Comparison of ENCODE assay signal across 7 mouse cellular contexts in genomic region chr14:61330996-61331561, GRCm38 (mm10). TPM values are rescaled to one million over a fixed set of nuclear protein-coding genes. Genes with fewer than 3 reads are reported as not detected.
DNase-seq lines count a peak whose midpoint lies in the region; ATAC-seq and TF ChIP-seq lines count a peak whose summit lies in the region.

No protein-coding gene starts in this region.

- 32% methylated on average over 13 of the region's 13 CpGs for WGBS in embryonic facial prominence, embryonic 10.5 days
- WGBS in limb, embryonic 10.5 days: 28% methylated on average over 13 of the region's 13 CpGs
- WGBS in midbrain, embryonic 14.5 days: 17% methylated on average over 13 of the region's 13 CpGs
- 13% methylated on average over 13 of the region's 13 CpGs for WGBS in spleen, adult 2 months

- TF ChIP-seq CTCF in spleen, adult 2 months (IDR thresholded peaks at IDR 0.05; ENCODE audit: extremely low read depth, insufficient read depth, insufficient read length, insufficient replicate concordance): peak; percentile 64; the same call in 1 of the 2 replicates

- H3K9me3 ChIP-seq in embryonic facial prominence, embryonic 10.5 days: no peaks in the 10 kb centered on the region
- H3K9me3 ChIP-seq in limb, embryonic 10.5 days (replicated peaks): no peaks in the 10 kb centered on the region
- H3K9me3 ChIP-seq in midbrain, embryonic 14.5 days (ENCODE audit: control insufficient read depth, low read length): no peaks in the 10 kb centered on the region

- H3K4me3 ChIP-seq in embryonic facial prominence, embryonic 10.5 days: 0 out of 2 replicates have a peak overlapping the region, but pooled peaks have one; percentile 12
- no peak overlapping the region for H3K4me3 ChIP-seq in limb, embryonic 10.5 days
- H3K4me3 ChIP-seq in midbrain, embryonic 14.5 days (replicated peaks; ENCODE audit: low read depth, low read length): no peak overlapping the region
- no peak overlapping the region for H3K4me3 ChIP-seq in spleen, adult 2 months (ENCODE audit: extremely low read depth, insufficient read depth, insufficient read length)

- peak; percentile 79 for ATAC-seq in midbrain, embryonic 14.5 days (ENCODE audit: low FRiP score, low TSS enrichment)

- H3K27ac ChIP-seq in embryonic facial prominence, embryonic 10.5 days (replicated peaks): no peak overlapping the region
- peak overlapping the region; percentile 31; the same call in 1 of the 2 replicates for H3K27ac ChIP-seq in limb, embryonic 10.5 days
- H3K27ac ChIP-seq in midbrain, embryonic 14.5 days (replicated peaks; ENCODE audit: low read depth, low read length): peak overlapping the region; percentile 65
- H3K27ac ChIP-seq in spleen, adult 2 months (ENCODE audit: insufficient read depth, low read length): no peak overlapping the region

- no peaks in the 10 kb centered on the region for H3K27me3 ChIP-seq in embryonic facial prominence, embryonic 10.5 days (replicated peaks; ENCODE audit: low read depth, poor library complexity, severe bottlenecking)
- H3K27me3 ChIP-seq in limb, embryonic 10.5 days (ENCODE audit: low read depth, poor library complexity, severe bottlenecking): no peaks in the 10 kb centered on the region
- H3K27me3 ChIP-seq in midbrain, embryonic 14.5 days (ENCODE audit: control insufficient read depth, insufficient read depth, low read length): no peaks in the 10 kb centered on the region
- H3K27me3 ChIP-seq in spleen, adult 2 months (ENCODE audit: control insufficient read depth, insufficient read depth, low read length): no peaks in the 10 kb centered on the region

- H3K4me2 ChIP-seq in midbrain, embryonic 14.5 days (ENCODE audit: low read length): 0 out of 2 replicates have a peak overlapping the region, but pooled peaks have one; percentile 3

- TF ChIP-seq POLR2A in spleen, adult 2 months (IDR thresholded peaks at IDR 0.05; ENCODE audit: low read depth, low read length): no peak

- H3K9ac ChIP-seq in midbrain, embryonic 14.5 days (replicated peaks; ENCODE audit: low read length): no peak overlapping the region

- peak; percentile 85 for DNase-seq in adrenal gland, postnatal 10 days
- peak; percentile 81 for DNase-seq in embryonic facial prominence, embryonic 10.5 days (ENCODE audit: low spot score)
- peak; percentile 82 to 95 for DNase-seq in heart, adult 18-20 months
- peak; percentile 74 for DNase-seq in kidney, adult 18-20 months
- peak; percentile 87 for DNase-seq in limb, embryonic 10.5 days (ENCODE audit: low spot score)
- peak; percentile 94 for DNase-seq in midbrain, embryonic 14.5 days
- DNase-seq in spleen, adult 2 months (ENCODE audit: low read depth in 1 of 2, low spot score in 2 of 2): peak; percentile 39 to 71

- H3K4me1 ChIP-seq in embryonic facial prominence, embryonic 10.5 days: peaks cover 19% of the 10 kb centered on the region
- H3K4me1 ChIP-seq in limb, embryonic 10.5 days: peaks cover 16% of the 10 kb centered on the region
- H3K4me1 ChIP-seq in midbrain, embryonic 14.5 days (ENCODE audit: control insufficient read depth, insufficient read depth, low read length): 0 out of 2 replicates have a peak, but pooled peaks cover 8% of the 10 kb centered on the region
- peaks cover 3% of the 10 kb centered on the region; the same call in 1 of the 2 replicates for H3K4me1 ChIP-seq in spleen, adult 2 months (ENCODE audit: control insufficient read depth, insufficient read depth, insufficient read length)

- H3K36me3 ChIP-seq in embryonic facial prominence, embryonic 10.5 days (replicated peaks): peaks cover 3% of the 10 kb centered on the region; the same call in 1 of the 2 replicates
- no peaks in the 10 kb centered on the region for H3K36me3 ChIP-seq in limb, embryonic 10.5 days
- H3K36me3 ChIP-seq in midbrain, embryonic 14.5 days (ENCODE audit: control insufficient read depth, insufficient read depth, low read length): no peaks in the 10 kb centered on the region
- H3K36me3 ChIP-seq in spleen, adult 2 months (ENCODE audit: control insufficient read depth, insufficient read depth, low read length): no peaks in the 10 kb centered on the region

RNA-seq across cellular contexts. Expression of gene Arl11, which starts 21.5 kb away (rescaled TPM):
- 1 to 10 TPM in 1 of 2 experiments, under 1 TPM in 1; 0.85 to 1.1 TPM for total RNA-seq in adrenal gland, postnatal 10 days (2021)
- polyA plus RNA-seq in embryonic facial prominence, embryonic 10.5 days (2016; fragmentation: Nextera tagmentation; extraction: Ambion mirVana): 0.30 and 0.36 TPM in 2 replicates
- total RNA-seq in heart, adult 18-20 months (2021): 1 to 10 TPM in 1 of 2 experiments, under 1 TPM in 1; 0.75 to 1.3 TPM
- 0.19 and 0.26 TPM in 2 replicates for polyA plus RNA-seq in limb, embryonic 10.5 days (2016; fragmentation: Nextera tagmentation; extraction: Ambion mirVana)
- polyA plus RNA-seq in midbrain, embryonic 14.5 days (2014; fragmentation: Nextera tagmentation; extraction: Ambion mirVana): 0.47 TPM in 1 of 2 replicates, not detected in the other
- polyA plus RNA-seq in spleen, adult 2 months (2012; rRNA removed): 3.0 and 3.8 TPM in 2 replicates

RNA-seq across cellular contexts. Expression of gene Ebpl, which starts 29.2 kb away (rescaled TPM):
- 1 to 10 TPM; 6.6 to 7.1 TPM for total RNA-seq in adrenal gland, postnatal 10 days (2021)
- 9.7 and 10.5 TPM in 2 replicates for polyA plus RNA-seq in embryonic facial prominence, embryonic 10.5 days (2016; fragmentation: Nextera tagmentation; extraction: Ambion mirVana)
- 1 to 10 TPM; 1.1 to 1.7 TPM for total RNA-seq in heart, adult 18-20 months (2021)
- polyA plus RNA-seq in limb, embryonic 10.5 days (2016; fragmentation: Nextera tagmentation; extraction: Ambion mirVana): 9.4 and 10.5 TPM in 2 replicates
- polyA plus RNA-seq in midbrain, embryonic 14.5 days (2014; fragmentation: Nextera tagmentation; extraction: Ambion mirVana): 7.6 and 8.8 TPM in 2 replicates
- 0.83 and 1.1 TPM in 2 replicates for polyA plus RNA-seq in spleen, adult 2 months (2012; rRNA removed)

Comparison
In these comparisons a context has a peak if more than half of its experiments do, and no peak if none do; other contexts are left out.
1. H3K27ac ChIP-seq: peak in limb, embryonic 10.5 days (single experiment) and midbrain, embryonic 14.5 days (single experiment); none in embryonic facial prominence, embryonic 10.5 days (single experiment) and spleen, adult 2 months (single experiment).
2. Peak in every context shown above with its lines, with median percentiles within 50 percentile points of each other: DNase-seq.